Mouse (Mus musculus) brain, embryonic 14.5 days (tissue): Measurements from ENCODE around the gene C1qtnf1.

Experiments
- CTCF ChIP-seq: fragments of 200-500 bp; IDR thresholded peaks from 2 replicates; pipeline ENCODE4 v1.5.1; 2012; ENCODE audit warnings: inconsistent platforms, mild to moderate bottlenecking, moderate library complexity, borderline replicate concordance; ENCODE audit not compliant: insufficient read depth, insufficient read length; ENCODE audit errors: extremely low read depth
- POLR2A ChIP-seq: fragments of 200-500 bp; IDR thresholded peaks from 2 replicates; pipeline ENCODE4 v1.6.1; 2012; ENCODE audit warnings: mild to moderate bottlenecking, inconsistent platforms, borderline replicate concordance; ENCODE audit not compliant: poor library complexity, insufficient read depth, insufficient read length, severe bottlenecking; ENCODE audit errors: extremely low read depth

DNA sequence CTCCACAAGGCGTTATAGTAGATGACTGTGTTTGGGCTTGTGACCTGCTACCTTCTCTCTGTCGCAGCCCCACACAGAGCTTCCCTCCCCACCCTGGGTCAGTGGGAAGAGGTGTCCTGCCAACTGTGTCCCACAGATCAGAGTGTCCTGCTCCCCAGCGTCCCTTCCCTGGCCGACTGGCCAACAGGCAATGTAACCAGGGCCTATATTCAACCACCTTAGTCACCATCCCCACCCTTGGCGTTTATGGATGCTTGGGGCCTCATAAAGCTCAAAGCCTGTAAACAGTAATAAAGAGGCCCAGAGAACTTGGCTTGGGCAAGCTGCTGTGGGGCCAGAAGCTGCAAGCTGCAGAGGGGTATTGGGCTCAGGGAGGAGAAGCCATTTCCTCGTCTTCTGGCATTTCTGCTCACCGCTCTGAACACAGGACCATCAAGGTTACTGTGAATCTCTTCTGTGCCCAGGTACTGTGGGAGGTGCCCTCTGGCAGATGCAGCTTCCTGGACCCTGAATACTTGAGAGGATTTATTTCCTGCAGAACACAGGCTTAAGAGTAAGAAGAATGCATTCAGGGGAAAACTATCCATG is 47.6 kb downstream of the C1qtnf1 start:
- TF ChIP-seq POLR2A, result no peak
- no peak for TF ChIP-seq CTCF
